Mouse (Mus musculus) hematopoietic stem cell, adult 5-6 weeks (primary cell): Measurements from ENCODE around the gene Acy3. TPM values are rescaled to one million over a fixed set of nuclear protein-coding genes. Genes with fewer than 3 reads are reported as not detected.
"Not testable (repeated sequence)": the region's sequence is repeated elsewhere in the genome, so short reads cannot be mapped to it uniquely, and the experiment has no call there.

Experiments used
- ATAC-seq, 2 experiments: fragments of 125-278 bp in 1 of 2; replicated peaks in 1 of 2; 2 replicates each; pipeline ENCODE4 v1.8.0; 2016 to 2017; ENCODE audit warnings: inconsistent platforms in 2 of 2, mild to moderate bottlenecking in 2 of 2, moderate number of reproducible peaks in 2 of 2, low read depth in 1 of 2, moderate TSS enrichment in 1 of 2; ENCODE audit not compliant: low FRiP score in 2 of 2, poor library complexity in 2 of 2, severe bottlenecking in 2 of 2, insufficient read depth in 1 of 2, low TSS enrichment in 1 of 2
- total RNA-seq: library from RNA; stranded (forward); fragments of 172-1452, 232-1000 nt; gene quantifications from 2 replicates; pipeline ENCODE4 v1.2.3, GENCODE M21; 2017

The Acy3 gene
- total RNA-seq, 1 experiment from 2014 or later, result 8.4 TPM

DNA sequence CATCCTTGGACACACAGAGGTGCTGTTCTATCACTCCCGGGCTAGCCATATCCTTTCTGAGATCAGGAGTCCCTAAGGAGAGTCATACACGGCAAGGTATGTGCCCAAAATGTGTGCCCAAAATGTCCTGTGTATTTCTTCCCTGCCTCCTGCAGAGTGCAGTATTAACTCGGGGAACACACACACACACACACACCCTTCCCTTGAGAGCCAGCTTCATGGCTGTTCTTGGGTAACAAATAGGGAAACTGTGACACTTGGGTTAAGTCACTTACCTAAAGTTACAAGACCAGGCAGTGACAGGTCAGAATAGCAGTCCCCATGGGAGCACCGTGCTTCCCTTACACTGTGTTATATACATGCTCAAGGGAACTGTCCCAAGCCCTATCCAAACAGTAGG lies 22.3 kb upstream of the Acy3 start:
- no peak; a peak in 1 of 4 replicates for ATAC-seq

DNA sequence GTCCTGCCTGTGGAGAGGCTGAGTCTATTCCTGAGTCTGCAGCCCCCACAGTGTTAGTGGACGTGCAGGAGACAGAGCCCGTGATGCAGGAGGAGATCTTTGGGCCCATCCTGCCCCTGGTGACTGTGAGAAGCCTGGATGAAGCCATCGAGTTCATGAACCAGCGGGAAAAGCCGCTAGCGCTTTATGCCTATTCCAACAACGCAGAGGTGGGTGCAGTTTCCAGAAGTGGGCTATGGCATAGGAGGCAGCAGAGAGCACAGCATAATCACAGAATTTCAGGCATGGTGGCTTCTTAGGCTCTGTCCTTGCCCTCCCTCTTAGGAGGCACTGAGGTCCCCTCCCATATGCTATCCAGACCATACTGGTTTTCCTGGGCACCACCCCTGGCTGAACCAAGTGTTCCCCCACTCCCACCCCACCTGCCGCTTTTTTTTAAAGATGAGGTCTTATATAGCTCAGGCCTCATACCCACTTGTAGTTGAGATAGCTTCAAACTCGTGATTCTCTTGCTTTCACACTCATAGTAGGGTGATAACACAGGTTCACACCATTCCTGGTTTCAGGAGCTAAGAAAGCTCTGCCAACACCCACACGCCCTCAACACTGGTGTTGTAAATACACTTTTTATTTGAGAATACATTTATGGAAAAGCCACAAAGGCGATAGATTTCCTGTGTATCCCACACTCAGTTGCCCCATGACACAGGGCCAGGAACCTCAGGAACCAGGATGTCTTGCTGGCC lies 19.9 kb upstream of the Acy3 start:
- ATAC-seq, result no peak

DNA sequence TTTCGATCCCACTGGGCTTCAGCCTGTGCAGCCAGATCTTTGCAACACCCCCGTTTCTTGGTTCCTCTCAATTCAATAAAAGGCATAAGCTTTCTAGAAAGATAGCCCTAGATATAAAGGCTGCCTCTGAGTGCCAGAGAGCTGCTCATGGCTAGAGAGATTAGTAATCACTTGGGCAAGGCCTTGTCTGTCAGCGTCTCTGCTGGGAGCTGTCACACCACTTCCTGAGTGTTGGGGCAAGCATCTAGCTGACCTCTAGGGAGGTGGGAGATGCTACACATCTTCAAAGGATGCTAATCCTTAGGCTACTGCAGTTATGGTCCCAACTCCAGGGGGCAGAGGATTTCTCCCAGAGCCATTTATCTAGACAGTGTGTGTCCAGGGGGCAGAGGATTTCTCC lies 19.1 kb upstream of the Acy3 start:
- ATAC-seq, result no peak; a peak in 1 of 4 replicates

DNA sequence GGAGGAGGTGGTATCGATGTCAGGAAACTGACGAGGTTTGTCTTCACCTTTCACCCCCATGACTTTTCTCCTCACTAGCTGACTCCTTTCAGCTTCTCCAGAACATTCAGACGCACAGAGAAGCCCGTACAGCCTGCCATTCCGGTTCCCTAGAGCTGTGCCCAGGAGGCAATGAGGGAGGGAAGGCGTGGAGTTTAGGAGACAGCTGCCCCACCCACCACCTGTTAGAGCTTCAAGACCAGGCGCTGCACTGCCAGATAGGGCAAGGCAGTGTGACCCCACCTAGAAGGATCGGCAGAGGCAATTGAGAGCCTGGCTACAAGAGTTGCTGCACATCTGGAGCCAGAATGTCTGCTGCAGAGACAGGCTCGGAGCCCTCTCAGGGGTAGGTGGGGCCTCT lies 14.1 kb upstream of the Acy3 start, which contains the start of gene Aldh3b2:
Gene Aldh3b2, plus strand, starts transcription at position 100 of the 400 bp plus-strand sequence.
- ATAC-seq, result no peak

DNA sequence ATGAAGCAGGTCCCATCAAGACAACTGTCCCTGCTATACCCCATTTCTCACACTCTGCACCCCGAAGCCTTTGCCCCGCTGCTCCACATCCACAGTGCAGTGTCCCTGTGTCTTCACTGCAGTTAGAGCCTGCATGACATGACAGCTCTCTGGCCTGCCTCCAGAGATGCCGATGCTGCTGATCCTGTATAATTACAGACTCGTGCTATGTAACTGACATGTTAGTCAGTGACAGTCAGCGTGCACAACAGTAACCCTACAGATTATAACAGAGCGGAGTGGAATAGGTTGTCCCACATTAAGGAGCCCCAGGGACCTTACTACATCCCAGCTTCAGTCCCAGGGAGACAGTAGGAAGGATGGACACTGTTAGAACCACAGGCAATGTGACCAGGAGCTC lies 11.8 kb upstream of the Acy3 start:
- ATAC-seq, result not testable (repeated sequence)

DNA sequence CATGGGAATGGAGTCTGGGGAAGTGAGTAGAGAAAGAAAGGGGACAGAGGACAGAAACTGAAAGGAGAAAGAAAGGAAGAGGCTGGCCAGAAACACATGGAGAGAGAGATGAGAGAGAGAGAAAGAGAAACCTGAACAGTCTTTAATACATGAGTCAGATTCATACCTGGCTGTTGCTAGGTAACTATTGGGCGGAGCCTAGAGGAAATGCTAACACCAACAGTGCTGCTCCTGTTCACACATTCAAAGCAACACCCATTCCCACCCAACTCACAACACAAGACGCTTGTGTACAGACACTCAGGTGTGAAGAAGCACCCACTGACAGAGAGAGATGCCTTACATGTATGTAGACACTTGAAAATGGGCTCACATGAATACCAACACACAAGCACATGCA lies 10.5 kb upstream of the Acy3 start:
- no peak for ATAC-seq

DNA sequence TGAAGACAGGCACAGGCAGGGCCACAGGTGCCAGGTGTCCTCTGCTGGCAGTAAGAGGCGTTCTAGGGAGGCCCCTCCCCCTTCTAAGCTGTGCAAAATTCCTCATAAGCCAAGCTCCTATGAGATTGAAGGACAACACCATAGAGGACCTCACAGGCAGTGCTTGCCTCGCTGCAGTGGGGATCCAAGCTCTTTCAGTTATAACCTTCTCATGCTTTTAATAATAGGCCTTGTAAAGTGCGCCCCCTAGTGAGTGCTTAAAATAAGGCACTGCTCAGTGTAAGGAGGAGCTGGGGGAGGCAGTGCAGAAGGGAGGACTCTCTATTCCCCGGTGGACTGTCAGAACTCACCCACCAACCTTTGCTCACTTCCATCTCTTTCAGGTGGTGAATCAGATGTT lies 6.1 kb upstream of the Acy3 start:
- ATAC-seq, result peak; percentile 52 to 82

DNA sequence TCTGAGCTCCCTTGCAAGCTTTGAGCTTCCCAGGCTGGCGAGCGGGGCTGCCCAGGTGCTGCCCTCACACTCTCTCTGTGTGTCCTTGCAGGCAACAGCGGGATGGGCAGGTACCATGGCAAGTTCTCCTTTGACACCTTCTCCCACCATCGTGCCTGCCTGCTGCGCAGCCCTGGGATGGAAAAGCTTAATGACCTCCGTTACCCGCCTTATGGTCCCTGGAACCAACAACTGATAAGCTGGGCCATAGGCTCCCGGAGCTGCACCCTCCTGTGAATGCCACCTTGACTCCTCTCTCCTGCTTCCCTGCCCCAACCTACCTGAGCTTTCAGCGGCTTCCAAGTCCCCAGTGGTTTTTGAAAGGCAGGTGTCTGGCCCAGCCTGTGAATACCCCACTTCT lies 5.5 kb upstream of the Acy3 start:
- no peak for ATAC-seq

DNA sequence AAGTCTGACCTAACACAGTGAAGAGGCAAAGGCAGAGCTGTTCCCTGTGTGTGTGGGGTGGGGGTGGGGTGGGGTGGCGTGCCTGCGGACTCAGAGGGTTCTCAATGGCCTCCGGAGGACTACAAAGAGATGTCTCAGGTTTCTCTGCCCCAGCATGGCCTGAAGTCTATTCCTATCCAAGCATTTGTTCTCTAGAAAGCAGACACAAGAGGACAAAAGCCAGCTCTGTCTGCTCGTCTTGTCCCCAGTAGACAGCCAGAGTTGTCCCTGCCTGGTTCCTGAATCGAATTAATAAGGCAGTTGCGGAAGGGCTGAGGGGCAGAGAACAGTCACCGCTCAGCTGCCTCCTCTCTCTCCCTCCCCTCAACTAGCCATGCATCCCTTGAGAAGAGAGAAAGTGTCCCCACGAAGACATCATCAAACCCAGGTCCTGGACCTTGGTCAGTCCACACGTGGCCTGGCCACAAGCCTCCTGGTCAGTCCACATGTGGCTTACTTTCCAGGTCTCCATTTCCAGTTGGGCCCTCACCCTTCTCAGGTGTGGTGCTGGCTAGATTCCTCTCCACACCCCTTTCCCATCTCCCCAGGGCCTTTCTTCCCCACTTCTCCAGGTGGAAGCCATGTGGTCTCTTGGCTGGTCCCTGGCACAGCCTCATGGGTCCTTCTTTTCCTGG lies 2.7 kb upstream of the Acy3 start:
- ATAC-seq, result no peak

DNA sequence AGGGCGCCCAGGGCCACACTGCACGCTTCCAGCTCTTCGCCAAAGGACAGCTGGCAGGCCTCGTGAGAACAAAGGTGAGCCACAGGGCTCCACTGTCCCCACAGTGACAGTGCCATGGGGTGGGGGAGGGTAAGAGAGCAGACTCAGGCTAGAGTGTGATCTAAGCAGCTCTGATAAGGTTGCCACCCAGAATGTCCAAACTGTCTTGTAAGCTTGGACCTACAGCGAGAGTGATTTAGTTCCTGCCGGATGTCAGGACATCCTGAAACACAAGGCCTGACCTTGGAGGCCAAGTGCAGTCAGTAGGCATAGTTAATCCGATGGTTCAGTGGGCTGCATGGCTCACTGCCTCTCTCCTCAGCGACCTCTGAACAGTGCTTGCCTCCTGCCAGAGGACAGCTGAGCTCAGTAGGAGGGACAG lies 1.1 kb upstream of the Acy3 start:
- ATAC-seq, result peak; percentile 16 to 23; a peak in 1 of 4 replicates

DNA sequence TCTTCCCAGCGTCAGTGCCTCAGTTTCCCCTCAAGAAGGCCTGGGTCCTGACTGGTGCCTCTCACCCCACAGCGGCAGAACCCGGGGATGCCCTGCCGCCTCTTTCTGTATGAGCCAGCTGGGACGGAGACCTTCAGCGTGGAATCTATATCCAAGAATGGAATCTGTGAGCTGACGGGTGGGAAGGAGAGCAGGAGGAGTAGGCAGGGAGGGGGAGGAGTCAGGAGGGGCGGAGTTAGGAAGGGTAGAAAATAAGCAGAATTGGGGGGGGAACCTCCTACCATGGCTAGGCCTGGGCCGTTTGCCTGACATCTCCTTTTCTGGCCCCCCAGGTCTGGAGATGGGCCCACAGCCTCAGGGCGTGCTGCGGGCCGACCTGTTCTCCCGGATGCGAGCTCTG lies 1.7 kb downstream of the Acy3 start:
- no peak for ATAC-seq

DNA sequence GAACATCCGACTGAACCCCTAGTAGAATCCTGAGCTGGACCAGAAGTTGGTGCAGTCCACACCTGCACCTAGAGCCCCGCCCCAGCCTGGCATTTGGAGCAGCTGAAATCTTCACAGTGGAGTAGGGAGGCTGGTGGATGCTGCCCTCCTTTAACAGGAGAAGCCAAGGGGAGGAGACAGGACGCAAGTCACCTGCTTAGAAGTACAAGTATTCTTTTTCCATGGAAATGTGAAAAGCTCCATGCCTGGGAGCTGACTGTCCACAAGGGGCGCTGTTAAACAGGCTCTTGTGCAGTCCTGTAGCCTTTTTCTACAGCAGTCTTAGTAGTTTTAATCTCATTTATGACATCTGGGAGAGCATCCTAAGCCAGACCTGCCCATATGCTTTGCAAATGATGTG lies 2.4 kb downstream of the Acy3 start:
- no peak for ATAC-seq

DNA sequence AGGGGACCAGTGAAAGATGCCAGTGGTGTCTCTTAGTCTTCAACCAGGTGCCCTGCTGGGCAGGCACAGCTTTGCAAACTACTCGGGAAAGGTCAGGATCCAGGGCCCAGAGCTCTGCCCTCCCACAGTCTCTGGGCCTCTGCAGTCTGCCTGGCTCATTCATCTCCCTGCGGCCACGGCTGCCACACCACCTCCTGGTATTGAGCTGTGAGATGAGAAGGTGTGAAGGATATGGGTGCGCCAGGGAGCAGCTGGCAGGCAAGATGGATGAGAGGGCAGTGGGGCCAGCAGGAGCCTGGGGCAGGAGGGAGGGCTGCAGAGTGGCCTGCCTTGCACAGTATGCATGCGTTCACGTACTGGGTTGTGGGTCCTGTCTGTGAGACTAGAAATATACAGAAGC lies 4.4 kb downstream of the Acy3 start:
- ATAC-seq, result no peak

DNA sequence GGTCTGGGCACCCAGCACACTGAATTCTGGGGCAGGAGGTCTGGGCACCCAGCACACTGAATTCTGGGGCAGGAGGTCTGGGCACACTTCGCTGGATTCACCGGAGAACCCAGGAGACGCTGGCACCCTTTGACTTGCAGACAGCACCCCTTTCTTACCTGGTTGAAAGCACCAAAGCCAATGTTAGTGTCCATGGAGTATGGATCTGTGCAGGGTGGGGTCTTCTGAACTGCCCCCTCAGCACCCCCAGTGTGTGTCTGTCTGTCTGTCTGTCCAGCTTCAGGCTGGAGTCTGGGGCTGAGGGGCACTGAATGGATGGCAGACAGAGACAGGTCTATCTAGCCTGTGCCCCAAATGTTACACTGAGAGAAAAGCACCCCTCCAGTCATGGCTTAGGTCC lies 5.2 kb downstream of the Acy3 start:
- no peak for ATAC-seq

DNA sequence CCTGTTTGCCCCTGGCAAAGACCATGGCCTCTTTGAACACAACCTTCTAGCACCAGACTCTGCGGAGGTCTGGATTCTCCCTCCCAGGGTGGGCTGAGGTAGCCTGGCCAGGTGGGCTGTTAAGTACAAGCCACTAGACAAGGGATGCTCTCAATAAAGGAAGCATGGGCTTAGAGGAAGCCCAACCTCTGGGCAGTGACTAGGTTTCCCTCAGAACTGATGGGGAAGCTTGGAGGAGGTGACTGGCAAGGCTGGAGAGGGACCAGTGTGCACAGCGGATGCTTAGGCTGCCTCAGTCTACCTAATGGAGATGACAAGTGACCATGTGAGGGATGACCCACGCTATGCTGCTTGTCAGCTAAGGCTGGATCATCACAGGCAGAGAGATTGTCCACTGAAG lies 5.6 kb downstream of the Acy3 start:
- ATAC-seq, result no peak

DNA sequence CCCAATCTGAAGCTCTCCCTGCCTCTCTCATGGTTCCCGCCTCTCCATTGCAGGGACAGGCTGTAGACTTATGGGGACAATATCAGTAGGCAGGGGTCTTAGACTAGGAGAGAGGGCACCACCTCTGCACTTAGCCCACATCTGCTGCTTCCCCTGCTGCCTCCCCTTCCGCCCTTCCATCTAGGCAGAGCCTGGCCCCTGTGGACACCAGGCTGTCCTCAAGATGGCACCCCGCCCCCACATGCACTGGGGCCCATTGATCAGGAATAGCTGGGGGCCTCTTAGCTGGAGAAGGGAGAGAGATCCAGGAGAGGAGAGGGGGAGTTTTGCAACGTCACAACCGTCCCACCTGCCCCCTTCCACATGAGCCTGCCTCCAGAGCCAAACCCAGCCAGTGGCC lies 6.0 kb downstream of the Acy3 start, which contains the start of gene Tbx10:
Gene Tbx10, plus strand, starts transcription at position 337 of the 400 bp plus-strand sequence.
- no peak for ATAC-seq

DNA sequence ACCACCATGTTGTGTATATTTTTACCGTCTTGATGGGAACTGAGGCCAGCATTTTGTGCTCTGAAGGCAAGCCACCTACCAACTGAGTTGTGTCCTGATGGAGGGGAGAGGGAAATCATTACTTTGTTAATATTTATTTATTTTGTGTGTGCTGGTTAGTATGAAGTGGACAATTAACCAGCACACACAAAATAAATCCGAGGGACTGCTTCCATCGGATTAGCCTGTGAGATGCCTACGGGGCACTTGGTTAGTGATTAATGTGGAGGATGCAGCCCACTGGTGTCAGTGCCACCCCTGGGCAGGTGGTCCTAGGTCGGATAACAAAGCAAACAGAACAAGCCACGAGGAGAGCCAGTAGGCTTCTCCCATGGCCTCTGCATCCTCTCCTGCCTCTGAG lies 8.6 kb downstream of the Acy3 start:
- no peak for ATAC-seq

DNA sequence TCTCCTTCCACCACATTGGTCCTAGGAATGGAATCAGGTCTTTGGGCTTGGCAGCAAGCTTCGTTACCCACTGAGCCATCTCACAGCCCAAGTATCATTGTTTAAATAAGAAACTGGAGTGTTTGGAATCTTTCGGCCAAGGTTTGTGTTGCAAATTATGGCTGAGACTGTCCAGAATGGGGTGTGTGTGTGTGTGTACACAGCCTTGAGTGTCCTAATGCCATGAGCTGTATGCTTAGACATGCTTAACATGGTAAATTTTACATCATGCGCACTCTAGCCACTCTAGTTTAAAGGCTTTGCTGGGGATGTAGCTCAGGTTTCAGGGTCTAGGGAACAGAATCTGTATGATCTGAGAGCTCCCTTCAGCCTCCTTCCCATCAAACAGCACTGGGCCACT lies 9.1 kb downstream of the Acy3 start:
- ATAC-seq, result no peak

DNA sequence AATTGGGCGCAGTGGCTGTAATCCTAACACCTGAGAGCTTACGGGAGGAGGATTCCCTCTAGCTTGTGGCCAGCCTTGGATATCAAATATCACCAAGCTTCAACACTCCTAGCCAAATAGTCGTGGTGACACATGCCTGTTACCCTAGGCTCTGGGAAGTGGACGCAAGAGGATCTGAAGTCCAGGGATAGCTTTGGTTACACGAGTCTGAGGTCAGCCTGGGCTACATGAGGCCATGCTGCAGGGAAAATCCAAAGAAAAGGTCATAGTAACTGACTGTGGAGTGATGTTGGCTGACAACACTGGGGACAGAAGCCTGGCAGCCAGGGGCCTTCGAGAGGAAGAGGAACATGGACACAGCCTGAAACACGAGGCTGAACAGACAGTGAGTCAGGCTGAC lies 9.7 kb downstream of the Acy3 start:
- ATAC-seq, result no peak
